Mouse (Mus musculus): ENCODE measurements around the gene Slc27a4.
"Not testable (repeated sequence)": the region's sequence is repeated elsewhere in the genome, so short reads cannot be mapped to it uniquely, and the experiment has no call there.

The Slc27a4 gene

DNA sequence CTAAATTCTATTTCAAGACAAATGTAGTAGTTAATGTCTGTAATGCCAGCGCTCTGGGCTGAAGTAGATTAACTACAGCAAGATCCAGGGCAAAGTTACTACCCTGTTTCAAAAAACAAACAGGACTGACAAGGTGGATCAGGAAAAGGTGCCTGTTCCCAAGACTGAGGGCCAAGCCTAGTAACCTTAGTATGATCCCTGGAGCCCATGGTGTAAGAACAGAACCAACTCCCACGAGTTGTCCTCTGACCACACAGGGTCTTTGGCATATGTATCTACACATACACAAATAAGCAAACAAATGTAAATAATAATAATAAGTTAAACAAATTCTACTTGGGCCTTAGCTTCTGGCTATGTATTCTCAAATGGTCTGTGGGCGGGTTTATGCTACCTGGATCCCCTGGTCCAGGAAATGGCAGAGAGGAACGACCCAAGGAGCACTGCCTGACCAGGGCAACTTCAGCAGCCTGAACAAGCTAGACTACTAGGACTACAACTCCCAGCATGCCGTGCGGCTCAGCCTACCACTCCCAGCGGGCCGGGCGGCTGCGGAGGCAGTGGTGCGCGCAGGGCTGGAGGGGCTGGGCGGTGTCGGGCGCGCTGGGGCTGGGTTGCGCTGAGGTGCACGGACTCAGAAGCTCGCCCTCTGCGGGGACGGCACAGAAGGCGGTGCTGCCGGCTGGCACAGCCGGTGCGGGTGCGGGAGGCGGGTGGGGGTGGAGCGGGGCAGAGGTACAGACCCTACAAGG, at the start of gene Slc27a4:
Gene Slc27a4, plus strand, starts transcription at position 560 of the 752 bp plus-strand sequence.
- peak; percentile 87 to 95 for DNase-seq (ENCODE audit: low spot score in 2 of 2)

DNA sequence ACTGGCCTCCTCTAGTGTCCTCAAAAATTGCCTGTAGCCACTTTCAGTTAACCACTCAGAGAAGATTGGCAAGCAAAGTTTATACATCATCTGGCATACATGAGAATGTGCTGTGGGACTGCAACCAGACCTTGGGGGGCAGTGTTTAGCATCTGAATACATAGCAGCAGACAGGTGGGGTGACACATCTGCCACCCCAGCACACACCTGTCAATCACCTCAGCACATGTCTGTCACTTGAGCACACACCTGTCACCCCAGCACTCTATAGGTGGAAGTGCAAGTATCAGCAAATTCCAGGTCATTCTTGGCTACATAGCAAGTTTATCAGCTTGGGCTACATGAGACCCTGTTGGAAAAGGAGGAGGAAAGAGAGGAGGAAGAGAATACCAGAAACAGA, 46.7 kb upstream of the Slc27a4 start:
- DNase-seq (ENCODE audit: low spot score in 2 of 2) = no peak

GRCm38 (mm10) chr2:29764831-29765230, 37.6 kb upstream of the Slc27a4 start:
- peak in 1 of 2 experiments; percentile 58 for DNase-seq (ENCODE audit: low spot score in 2 of 2)

GRCm38 (mm10) chr2:29767976-29768709, 34.3 kb upstream of the Slc27a4 start:
- no peak for DNase-seq (ENCODE audit: low spot score in 2 of 2)

GRCm38 (mm10) chr2:29768901-29769300, 33.5 kb upstream of the Slc27a4 start:
- DNase-seq (ENCODE audit: low spot score in 2 of 2) = no peak

DNA sequence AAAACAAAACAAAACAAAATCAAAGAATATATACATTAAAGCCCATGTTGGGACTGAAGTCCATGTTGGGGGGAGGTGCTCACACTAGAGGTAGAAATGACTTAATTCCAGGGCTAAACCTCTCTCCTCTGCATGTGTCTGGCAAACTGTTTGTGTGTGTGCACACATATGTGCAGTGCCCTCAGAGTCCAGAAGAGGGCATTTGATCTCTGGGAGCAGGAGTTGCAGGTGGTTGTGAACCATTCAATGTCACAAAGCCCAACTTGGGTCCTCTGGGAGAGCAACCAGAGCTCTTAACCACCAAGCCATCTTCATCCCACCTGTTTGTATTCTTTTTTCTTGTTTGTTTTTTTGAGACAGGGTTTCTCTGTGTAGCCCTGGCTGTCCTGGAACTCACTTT, 32.3 kb upstream of the Slc27a4 start:
- no peak for DNase-seq (ENCODE audit: low spot score in 2 of 2)

- no peak for DNase-seq (ENCODE audit: low spot score in 2 of 2)
These were observed 30.6 kb upstream of the Slc27a4 start for GRCm38 (mm10) chr2:29771611-29772461.

DNA sequence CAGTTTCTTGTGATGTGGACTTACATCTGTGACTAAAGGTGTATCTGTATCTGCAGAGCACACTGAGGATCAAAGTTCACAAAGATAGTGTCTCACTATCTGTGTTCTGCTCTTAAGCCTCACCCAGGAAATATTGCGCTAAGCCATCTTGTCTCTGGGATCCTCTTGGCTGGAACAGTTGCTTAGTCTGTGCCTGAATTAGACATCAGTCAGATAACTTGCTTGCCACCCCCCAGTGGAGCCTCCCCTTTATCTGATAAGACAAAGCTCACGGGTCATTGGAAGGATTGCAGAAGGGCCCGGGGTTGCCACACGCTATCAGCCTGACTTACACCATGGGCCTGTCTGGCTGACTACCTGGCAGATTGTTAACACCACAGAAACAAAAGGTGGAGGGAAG, 29.1 kb upstream of the Slc27a4 start:
- no peak for DNase-seq (ENCODE audit: low spot score in 2 of 2)

- not testable (repeated sequence) for DNase-seq (ENCODE audit: low spot score in 2 of 2)
These were observed 21.2 kb upstream of the Slc27a4 start for GRCm38 (mm10) chr2:29781256-29781655.

DNA sequence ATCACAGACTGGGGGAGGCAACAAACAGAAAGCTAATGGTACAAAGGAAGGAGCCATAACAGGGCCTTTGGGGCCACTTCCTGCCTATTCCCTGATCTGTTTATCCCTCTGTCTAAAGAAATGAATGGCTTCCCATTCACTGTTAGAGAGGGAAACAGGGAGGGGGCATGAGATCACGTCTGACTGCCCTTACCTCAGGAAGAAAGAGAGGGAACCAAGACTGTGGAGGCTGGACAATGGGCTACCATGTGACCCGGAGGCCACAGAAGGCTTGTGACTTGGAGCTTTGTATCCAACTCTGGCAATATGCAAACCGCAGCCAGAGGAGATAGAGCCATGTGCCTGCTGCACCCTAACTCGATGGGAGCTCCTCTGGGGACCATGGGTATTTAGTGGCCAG, 18.1 kb upstream of the Slc27a4 start:
- no peak for DNase-seq (ENCODE audit: low spot score in 2 of 2)

- DNase-seq (ENCODE audit: low spot score in 2 of 2) = peak; percentile 76 to 96
These were observed 15.1 kb upstream of the Slc27a4 start, which contains the start of gene Coq4 for GRCm38 (mm10) chr2:29787104-29787917. Gene Coq4 (plus strand): TSS chr2:29787493.

GRCm38 (mm10) chr2:29787937-29788681, 14.3 kb upstream of the Slc27a4 start, which contains the start of gene Trub2:
Gene Trub2 (minus strand): TSS chr2:29788502.
- DNase-seq (ENCODE audit: low spot score in 2 of 2) = peak; percentile 68 to 84

GRCm38 (mm10) chr2:29792772-29793487, 9.5 kb upstream of the Slc27a4 start:
- DNase-seq (ENCODE audit: low spot score in 2 of 2) = no peak

DNA sequence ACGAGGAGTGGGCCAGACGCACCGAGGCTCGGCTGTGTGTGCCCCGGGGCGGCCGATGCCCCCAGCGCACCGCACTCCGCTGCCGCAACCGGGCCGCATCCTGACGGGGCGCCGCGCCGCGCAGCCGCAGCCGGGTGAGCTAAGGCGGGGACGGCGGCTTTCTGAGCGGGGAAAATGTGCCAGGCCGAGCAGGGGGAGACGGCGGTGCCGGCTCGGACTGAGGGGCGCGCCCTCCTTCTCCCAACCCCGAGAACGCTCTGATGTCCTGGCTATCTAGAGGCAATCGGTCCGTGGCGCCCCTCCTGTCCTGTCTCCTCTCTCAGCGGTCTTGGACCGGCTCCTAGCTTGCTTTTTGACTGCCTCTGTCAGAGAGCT, 380 bp downstream of the Slc27a4 start:
- DNase-seq (ENCODE audit: low spot score in 2 of 2) = no peak

GRCm38 (mm10) chr2:29803400-29803831, 982 bp downstream of the Slc27a4 start:
- DNase-seq (ENCODE audit: low spot score in 2 of 2) = no peak

- DNase-seq (ENCODE audit: low spot score in 2 of 2) = no peak
These were observed 13.4 kb downstream of the Slc27a4 start for GRCm38 (mm10) chr2:29815678-29816371.

DNA sequence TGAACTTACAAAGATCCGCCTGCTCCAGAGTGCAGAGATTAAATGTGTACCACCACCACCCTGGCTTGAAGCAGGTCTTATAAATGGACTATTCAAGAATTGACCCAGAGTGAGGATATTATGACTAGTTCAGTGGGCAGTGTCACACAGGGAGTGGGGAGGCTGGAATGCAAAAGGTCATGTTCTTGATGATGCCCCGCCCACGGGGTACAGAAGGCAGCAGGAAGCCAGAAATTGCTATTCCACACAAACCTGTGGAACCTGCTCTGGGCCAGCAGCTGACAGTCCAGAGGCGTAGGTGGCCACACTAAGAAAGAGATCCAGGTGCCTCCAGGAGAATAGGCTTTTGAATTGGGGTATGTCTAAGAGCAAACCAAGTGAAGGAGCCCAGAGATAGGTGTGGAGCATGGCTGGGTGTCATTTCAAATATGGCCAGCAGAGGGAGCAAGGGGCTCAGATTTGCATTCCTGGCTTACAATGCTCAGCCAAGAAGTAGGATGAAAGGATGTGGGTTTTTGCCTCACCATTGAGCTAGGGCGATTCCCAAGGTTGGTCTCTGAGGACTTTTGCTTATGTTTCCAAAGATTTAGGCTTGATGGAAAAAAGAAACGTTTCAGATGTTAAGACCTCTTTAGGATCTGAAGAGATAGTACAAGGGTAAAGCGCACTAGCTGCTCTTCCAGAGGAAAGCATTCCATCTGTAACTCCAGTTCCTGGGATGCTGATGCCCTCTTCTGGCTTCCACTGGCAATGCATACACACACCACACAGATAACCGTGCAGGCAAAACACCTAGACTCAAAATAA, 15.2 kb downstream of the Slc27a4 start:
- peak; percentile 71 to 94 for DNase-seq (ENCODE audit: low spot score in 2 of 2)

DNA sequence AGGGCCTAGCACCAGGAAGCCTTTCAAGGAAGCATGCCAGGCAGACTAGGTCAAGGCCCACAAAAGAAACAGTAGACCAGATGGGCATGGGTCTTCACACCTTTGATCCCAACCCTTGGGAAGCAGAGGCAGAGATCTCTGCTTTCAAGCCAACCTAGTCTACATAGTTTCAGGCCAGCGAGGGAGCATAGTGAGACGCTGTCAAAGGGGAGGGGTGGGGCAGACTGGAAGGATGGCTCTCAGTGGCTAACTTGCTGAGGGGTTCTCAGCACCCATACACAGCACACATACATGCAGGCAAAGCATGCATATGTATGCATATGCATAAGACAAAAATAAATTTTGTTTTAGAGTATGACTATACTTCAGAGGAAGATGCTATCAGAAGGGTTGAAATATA, 16.9 kb downstream of the Slc27a4 start:
- DNase-seq (ENCODE audit: low spot score in 2 of 2) = no peak
